Mouse (Mus musculus) retina, postnatal 1 day (tissue): Measurements from ENCODE around the gene Tmem82.
A peak's percentile ranks its signal among the peaks of the same experiment; 100 is the strongest.

Experiments
- DNase-seq: peaks from one replicate; pipeline ENCODE4 v3.0.0-alpha.2; 2012

Gene Tmem82

DNA sequence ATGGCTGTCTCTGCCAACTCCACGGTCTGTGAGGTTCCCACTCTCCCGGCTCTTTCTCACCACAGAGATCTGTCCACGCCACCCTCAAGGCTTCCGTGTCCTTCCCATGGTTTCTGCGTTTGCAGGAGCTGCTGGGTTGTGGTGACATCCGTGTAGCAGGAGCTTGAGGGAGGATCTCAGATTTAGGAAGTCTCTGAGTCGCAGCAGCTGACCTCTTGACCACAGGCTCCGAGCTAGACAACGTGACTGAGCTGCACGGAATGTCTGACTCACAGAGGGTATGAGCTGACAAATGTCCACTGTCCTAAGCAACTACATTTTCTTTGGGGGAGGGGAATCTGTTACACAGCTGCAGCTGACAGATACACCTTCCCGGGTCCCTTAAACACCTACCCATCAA, 12.6 kb downstream of the Tmem82 start, which contains the start of gene Fblim1:
Gene Fblim1 (minus strand): TSS at position 236 of the 400 bp plus-strand sequence.
- no peak for DNase-seq

DNA sequence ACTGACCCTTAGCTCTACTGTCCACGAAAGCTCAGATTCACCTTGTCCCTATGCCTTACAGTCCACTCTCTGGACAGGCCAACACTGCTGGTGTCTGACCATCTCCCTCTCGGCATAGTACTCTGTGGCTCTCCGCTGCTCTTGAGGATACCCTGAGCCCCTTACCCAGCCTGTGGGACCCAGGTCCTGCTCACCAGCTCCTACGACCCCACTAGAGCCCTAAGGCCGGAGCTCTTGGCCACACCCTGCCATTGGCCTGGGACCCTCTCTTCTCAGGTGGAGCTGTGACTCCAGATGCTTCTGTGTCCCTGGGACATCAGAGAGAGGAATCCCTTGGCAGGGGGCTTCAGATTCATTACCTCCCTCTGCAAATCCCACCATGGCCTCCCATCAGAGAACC, 13.0 kb downstream of the Tmem82 start:
- no peak for DNase-seq

DNA sequence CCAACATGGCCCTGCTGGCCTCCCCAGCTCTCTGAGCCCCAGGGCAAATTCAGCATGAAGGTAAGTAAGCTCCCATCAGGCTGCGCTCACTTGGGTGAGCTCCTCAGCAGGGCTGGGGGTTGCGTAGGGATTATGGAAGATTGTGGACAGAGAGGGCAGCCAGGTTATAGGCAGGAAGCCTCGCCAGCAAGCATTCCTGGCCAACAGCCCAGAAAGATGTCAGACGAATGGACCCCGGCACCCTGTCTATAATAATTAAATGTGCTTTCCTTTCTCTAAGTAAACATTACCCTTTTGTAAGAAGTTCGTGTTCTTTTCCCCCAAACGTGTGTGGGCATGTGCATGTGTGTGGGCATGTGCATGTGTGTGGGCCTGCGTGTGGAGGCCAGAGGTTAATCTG, 13.9 kb downstream of the Tmem82 start:
- DNase-seq = peak; percentile 17

DNA sequence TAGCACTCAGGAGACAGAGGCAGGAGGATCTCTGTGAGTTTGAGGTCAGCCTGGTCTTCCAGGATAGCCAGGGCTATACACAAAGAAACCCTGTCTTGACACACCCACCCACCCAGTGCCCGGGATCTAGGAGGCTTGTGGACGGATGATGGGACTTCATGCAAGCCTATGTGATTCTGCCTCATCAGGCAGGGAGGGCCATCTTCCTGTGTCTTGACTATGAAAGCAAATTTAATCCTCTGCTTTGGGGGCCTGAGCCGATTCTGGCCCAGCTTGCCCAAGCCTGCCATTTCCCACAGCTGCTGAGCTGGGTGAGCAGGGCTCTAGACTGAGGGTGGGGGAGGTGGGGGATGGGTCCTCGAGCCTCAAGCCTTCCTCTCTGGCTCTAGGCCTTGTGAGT, 14.5 kb downstream of the Tmem82 start:
- DNase-seq = no peak

DNA sequence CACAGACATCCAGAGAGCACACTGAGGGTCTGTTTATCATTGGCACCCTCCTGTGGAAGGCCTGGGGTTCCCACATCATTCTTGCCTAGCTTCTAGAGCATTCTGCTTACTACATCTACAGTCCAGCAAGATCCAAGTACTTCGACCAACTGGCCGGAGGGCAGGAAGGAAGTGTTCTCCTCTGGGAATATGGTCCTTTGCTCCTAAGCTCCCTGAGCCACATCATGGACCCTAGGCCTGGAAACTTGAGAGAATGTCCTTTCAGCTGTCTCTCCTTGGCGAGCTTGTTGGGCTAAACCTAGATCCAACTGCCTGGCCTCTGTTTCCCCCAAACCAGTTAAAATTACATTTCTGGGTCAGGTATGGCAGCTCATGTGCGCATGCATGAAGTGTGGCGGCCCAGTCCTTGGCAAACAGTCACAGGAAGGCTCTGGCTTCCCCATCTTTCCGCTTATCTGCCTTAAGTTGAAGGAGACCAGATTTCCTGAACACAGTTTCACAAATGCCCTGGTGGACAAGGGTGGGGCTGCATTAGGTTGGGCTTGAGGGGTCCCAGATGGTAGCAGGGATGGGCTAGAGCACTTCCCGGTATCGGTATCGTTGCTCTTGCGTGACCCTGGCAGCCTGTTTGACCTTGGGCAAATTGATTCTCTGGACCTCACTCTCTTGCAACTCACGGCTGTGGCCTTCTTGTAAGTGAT, 15.8 kb downstream of the Tmem82 start:
- DNase-seq = peak; percentile 12

DNA sequence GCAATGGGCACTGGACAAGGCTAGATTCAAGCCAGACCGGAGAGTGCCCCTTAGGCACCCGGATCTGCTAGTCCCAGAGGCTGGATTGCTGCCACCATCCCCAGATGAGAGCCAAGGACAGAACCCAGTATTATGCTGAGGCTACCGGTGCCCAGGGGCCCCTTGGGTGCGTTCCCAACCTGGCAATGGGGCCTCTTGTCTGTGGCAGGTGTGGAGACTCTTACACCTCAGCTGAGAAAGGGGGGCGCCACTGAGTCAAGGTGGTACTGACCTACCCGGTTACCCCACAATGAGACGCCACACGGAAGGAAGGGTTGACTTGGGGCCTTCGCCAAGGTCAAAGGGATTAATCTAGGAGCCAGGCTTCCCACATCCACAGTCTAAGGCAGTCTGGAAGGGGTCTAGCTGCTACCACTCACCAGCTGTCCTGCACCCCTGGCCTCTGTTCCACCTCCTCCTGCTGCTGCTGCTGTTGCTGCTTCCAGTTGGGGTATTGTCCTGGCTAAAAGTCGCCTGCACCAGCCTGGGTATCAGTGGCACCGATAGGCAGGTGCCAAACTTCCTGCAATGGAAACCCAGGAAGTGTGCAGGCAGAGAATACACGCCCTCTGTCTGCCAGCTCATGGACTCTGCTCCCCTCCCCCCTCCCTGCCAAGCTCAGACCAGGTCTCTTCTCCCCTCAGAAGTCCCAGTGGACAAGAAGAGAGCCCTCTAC, 17.1 kb downstream of the Tmem82 start:
- DNase-seq = peak; percentile 14

DNA sequence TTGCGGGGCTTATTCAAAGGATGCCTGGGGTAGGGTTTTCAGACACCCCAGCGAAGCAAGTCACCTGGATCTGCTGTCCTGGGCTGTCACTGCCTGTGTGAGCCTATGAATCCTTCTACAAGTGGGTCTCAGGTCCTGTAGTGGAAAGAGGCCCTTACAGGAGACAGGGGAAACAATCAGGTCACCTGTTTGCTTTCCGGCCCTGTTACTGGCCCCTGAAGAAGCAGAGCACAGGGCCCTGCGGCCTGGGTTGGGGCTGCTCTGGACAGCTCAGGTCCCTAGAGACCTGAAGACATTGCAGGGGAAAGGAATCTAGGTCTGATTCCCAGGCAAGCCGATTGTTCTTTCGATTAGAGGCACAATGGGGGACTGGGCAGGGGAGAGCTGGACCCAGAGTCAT, 18.1 kb downstream of the Tmem82 start:
- peak; percentile 25 for DNase-seq

DNA sequence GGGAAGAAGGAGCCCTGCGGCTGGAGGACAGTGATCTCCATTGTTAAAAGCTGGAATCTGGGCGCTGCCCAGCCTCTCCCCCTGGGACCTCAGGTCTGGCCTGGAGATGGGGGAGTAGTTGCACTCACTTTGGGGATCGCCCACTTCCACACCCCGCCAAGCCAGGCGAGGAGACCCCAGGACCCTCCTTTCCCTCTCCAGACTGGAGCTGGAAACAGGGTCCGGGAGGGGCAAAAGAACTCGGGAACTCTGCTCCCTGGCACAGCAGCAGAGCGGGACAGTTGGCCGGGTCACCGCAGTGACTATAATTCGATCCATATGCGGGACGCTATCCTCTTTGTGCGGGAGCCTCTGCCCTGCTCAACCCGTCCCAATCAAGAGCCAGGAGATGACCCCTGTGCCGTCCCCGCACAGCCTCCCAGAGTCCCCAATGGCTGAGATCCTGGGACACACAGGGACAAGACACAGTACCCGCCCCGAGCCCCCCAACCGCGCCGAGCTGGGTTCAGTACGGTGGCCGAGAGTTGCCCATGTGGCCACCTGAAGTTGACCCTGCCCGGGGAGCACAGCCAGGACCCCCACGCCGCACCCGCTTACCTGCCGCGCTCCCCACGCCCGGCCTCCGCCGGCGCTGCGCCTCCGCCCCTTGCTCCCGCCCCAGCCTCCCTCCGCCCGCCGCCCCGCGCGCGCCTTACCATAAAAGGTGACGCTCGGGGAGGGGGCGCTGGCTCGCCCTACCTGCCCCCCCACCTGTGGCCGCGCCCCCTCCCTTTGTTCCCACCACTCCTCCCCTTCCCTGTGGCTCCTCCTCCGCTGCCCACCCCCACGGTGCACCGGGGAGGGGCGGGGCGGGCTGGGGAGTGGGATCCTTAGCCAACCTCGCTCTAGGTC, 18.9 kb downstream of the Tmem82 start:
- DNase-seq = peak; percentile 56

DNA sequence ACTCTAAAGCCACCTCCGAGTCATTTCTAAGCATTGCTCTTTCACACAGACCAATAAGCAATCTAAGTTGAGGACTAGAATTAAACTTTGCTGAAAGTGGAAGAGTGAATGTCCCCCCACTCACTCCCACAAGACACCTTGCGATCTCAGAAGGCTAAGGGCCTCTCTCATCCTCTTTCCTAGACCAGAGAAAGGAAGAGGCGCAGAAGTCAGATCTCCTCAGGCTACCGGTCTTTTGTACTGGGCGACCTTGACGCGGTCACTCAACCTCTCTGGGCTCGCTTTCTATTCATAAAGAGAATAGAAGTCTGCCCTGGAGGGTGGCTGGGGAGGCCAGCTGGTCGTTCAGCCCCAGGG, 19.6 kb downstream of the Tmem82 start:
- DNase-seq = no peak

DNA sequence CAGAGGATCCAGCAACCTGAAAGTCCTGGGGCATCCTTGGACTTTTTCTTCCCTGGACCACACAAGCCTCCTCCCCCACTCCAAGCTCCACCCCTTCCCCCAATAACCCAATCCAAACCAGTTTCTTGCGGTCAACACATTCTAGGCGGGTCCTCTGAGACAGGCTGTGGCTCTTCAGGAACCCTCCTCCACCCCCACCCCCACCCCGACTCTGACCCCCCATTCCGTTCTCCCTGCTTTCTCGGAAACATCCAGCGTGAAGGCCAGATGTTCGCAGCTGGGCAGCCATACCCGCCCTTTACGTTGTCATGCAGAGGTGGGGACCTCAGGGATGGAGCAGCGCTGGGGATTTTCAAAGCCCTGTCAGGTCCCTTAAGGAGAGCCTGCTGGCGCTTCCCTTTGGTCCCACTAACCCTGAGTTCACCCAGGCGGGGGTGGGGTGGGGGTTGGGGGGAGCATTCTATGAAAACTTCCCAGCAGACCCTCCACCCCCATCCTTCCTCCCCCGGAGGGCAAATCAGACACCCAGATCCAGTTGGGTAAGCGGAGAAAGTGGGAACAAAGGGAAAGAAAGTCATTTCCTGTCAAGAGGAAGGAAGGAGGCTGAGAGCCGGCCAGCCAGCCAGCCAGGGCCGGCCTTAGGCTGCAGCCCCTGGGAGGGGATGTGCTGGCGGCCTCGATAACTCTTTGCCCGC, 20.1 kb downstream of the Tmem82 start:
- peak; percentile 44 for DNase-seq

DNA sequence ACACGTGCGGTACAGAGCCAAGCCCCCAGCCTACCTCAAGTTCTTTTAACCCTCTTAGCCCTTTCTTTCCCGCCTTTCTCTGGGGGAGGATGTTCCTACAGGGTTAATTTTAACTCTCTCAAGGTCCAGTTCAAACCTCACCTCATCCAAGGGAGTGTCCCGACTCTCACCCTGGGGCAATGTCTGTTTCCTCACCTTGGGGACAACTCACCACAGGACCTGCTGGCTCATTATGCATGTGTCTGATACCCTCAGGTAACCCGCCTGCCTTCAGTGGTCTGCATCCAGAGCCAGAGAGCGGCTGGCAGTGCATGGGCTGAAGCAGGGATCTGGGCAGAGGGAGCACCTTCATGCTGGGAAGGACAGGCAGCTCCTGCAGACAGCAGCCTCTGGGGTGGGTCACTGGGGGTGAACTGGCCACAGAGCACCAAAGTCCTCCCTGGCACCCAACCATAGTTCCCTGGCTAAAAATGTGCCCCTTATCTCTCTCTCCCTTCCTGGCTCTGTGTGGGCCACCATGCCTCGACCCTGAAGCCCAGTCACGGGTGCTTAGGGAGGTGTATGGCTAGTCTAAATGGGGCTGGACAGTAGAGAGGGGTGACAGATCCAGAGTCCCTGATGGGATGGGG, 21.6 kb downstream of the Tmem82 start:
- no peak for DNase-seq

DNA sequence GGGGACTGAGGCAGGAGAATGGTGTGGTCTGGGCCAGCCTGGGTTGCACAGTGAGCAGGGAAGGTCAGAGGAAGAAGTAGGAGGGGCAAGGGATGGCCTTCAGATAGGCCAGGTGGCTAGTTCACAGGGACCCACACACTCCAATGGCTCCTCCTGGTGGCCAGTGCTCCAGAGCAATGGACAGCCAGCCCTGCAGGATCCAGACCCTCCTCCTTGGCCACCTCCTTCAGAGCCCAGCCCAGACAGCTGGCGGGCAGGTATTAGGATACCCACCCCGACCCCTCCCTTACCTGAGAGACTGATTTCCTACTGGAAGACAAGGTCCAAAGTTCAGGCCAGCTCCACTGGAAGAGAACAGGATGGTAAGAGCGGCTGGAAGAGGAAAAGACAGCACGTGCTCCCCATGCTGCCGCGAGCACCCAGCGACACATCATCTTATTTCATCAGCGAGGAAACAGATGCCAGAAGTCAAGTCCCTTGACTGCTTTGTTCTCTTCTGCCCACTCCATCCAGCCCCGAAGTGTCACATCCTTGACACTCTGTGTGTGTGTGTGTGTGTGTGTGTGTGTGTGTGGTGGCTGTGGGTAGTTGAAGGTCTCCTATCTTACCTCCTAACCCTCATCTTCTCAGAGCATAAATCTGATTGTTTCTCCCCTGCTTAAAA, 22.7 kb downstream of the Tmem82 start:
- DNase-seq = peak; percentile 21

DNA sequence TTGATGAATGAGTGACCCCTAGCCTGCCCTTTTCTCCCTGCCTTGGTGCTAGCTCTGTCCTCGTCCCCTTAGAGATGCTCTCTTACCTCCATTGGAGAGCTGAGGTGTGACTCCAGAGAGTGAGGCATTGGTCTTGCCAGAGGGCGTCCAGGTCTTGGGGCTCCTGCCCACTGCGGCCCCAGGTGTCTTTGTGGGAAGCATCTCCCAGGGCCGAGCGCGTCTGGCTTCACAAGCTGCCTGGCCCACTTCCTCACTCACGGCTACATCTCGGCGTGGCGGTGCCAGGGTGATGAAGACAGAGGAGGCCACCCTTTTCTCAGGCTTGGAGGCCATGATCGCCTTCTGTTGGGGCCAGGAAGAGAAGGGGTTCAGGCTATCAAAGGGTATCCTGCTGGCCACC, 23.3 kb downstream of the Tmem82 start:
- DNase-seq = no peak

DNA sequence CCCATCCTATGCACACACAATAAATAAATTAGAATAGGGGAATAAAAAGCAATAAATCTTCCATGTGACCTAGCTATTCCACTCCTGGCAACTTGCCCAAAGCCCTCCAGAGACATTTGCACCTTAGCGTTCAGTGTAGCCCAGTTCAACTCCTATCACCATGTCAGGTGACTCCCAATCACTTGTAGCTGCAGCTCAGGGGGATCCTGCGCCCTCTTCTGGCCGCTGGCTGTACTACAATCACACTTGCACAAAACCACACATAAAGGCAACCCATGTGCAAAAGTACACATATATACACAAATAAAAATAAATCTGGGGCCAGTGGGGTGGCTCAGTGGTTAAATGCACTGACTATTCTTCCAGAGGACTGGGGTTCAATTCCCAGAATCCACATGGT, 26.9 kb downstream of the Tmem82 start:
- DNase-seq = peak; percentile 53

DNA sequence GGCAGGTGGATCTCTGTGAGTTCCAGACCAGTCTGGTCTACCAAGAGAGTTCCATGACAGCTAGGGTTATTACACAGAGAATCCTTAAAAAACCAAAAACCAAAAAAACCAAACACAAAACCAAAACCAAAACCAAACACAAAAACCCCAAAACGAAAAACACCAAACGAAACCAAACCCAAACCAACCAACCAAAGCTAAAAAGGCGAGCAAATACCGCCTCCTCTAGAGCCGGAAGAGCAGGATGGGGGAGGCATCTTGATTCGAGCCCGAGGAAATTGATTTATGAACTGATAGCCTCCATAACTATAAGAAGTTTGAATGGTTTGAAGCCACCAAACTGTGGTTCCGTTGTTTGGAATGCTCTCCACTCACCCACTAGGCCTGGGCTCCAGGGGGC, 34.5 kb downstream of the Tmem82 start:
- no peak for DNase-seq

DNA sequence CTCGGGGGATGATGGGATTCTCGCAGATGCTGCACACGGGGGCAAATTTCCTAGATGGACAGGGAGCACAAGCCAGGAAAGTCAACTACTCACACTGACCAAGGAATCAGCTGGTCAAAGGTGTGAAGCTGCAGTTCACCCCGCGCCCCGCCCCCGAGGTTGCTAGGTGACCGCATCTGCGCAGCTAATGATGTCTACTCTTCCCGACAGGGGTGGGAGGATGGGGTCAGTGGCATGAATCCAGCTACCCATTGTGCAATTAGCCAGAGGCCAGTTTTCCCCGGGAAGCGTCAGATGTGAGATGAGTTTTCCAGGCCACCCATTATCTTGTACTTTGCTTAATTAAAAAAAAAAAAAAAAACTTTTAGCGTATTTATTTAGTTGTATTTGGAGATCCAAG, 37.4 kb downstream of the Tmem82 start:
- DNase-seq = peak; percentile 75

DNA sequence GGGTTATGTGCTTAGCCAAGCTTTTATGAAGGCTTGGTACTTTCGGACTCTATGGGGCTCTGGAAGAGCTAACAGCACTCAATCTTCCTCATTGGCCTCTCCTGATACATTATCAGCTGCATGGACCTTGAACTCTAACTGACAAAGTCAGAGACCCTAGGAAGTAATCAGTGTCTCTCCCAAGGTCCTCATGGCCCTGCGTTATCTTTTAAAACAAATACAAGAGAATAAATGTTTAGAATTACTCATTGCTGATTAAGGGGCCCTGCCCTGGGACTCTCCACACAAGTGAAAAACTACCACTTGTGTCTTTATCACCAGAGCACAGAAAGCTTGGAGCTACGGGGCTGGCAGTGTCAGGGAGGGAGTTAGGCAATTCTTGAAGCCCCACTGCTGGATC, 39.6 kb downstream of the Tmem82 start:
- DNase-seq = no peak

DNA sequence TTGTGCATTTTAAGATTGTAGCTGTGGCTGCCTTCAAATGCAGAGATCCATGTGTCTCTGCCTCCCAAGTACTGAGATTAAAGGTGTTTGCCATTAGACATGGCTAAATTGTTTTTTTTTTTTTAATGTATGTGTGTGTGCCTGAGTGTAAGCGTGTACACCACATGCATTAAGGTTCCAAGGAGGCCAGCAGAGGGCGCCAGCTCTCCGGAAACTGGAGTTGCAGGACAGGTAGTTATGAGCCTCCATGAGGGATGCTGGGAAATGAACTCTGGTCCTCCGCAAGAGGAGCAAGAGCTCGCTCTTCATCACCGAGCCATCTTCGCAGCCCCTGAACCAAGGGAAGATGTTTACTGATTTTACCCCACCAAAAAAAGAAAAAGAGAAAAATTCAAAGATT, 41.6 kb downstream of the Tmem82 start:
- DNase-seq = peak; percentile 17

DNA sequence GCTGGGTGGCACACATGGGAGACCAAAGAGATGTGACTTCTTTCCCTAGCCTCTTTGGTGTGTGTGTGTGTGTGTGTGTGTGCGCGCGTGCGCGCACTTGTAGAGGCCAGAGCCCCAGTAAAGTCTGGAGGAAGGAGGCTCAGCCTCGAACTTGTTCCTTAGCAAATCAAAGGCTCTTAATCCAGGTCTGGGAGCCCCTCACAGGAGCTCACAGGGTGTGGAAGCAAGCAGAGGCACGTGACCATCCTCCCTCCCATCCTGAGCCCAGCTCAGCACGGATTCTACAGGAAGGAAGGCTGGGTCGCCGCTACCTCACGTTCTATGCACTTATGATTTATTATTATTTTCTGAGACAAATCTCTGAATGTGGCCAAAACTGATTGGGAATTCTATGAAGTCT, 42.0 kb downstream of the Tmem82 start:
- DNase-seq = no peak

DNA sequence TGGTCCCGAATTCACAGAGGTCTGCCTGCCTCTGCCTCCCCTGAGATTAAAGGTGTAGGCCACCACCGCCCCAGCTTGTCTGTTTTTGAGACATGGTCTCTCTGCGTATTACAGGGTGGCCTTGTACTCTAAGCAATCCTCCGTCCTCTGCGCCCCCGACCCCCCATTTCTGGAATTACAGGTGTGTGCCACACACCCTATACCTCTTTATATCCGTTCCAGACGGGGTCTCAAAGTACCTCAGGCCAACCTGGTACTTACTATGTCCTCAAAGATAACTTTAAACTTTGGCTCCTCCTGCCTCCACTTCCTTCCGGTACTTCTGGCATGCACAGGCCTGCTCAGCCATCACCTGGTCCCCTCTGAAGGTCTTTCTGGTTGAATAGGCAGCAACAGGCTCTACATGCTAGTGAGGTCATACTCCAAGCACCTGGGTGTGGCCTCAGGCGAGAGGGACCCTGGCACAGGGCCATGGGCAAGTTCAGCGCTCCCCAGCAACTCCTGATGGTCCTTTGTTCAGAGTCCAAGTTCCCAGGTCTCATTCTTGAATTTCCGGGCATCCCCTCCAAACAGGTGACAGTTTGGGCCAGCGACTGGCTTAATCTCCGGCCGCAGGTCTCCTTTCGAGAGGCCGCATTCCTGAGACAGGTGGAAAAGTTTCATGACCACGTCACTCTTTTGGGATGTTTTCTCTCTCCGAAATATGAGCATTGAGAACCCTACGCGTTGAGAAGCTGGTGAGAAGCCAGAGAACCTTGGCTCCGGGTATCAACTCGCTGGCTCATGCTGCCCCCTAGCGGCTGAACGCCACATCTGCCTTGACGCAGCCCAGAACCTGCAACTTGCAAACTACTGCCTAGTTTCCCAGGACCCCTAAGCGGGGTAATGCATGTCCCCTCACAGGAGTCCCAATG, 43.4 kb downstream of the Tmem82 start:
- peak; percentile 83 for DNase-seq
